Mouse (Mus musculus): Measurements from ENCODE around the gene Usp37. TPM values are rescaled to one million over a fixed set of nuclear protein-coding genes. Genes with fewer than 3 reads are reported as not detected.

Gene Usp37
- total RNA-seq (2014; rRNA removed) (19.3 and 25.7 TPM in 2 replicates), polyA plus RNA-seq (2015; fragmentation: Nextera tagmentation; extraction: Ambion mirVana) (16.4 and 18.5 TPM in 2 replicates)

DNA sequence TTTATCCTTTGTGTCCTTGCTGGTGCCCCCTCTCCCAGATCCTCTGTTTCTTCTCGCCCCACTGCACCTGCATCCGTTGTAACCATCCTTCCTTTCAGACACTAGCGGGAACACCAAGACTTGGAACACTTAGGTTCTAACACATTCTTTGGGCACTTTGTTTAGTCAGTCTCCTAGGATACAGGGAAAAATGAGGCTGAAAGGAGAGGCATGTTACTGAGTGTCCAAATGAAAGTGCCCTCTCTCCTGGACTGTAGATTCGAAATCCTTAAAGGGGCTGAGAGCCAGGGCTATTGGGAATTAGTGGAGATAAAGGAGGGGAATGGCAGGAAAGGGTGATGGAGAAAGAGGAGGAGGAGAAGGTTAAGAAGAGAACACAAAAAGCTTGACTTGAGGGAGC, at the start of gene Usp37:
TSS of gene Usp37 (minus strand) at position 101 of the 400 bp plus-strand sequence.
- Histone ChIP-seq H3K9me3 (ENCODE audit: low read length) (no peaks in the 10 kb centered on the region), H3K4me1 (ENCODE audit: insufficient read depth, low read length) (peaks cover 5% of the 10 kb centered on the region; the same call in 1 of the 2 replicates), H3K4me3 (ENCODE audit: low read depth, low read length) (peak within 1 kb of the TSS; percentile 15; the same call in 1 of the 2 replicates), H3K27me3 (ENCODE audit: insufficient read depth, low read length) (no peaks in the 10 kb centered on the region), H3K27ac (ENCODE audit: low read depth, low read length) (no peak within 1 kb of the TSS), H3K9ac (replicated peaks; ENCODE audit: low read length, poor library complexity, severe bottlenecking) (peak within 1 kb of the TSS; percentile 19; the same call in 1 of the 2 replicates), H3K36me3 (ENCODE audit: insufficient read depth, low read length) (no peaks in the 10 kb centered on the region), H3K4me2 (ENCODE audit: low read depth, low read length, poor library complexity, severe bottlenecking) (peak within 1 kb of the TSS; percentile 45)
- TF ChIP-seq CTCF (IDR thresholded peaks at IDR 0.05) = no peak
- 24% methylated on average over 4 of the region's 4 CpGs for WGBS
- DNase-seq (ENCODE audit: low spot score) = peak; percentile 5
- ATAC-seq (ENCODE audit: low FRiP score) = no peak

- WGBS = under 1% methylated on average over 48 of the region's 48 CpGs
- ATAC-seq (ENCODE audit: low FRiP score) = peak; percentile 99
- no peaks in the 10 kb centered on the region for H3K27me3 ChIP-seq (ENCODE audit: insufficient read depth, low read length)
- H3K9me3 ChIP-seq (ENCODE audit: low read length) = no peaks in the 10 kb centered on the region
- no peaks in the 10 kb centered on the region; the same call in 1 of the 2 replicates for H3K4me1 ChIP-seq (ENCODE audit: insufficient read depth, low read length)
- peak within 1 kb of the TSS; percentile 72 for H3K9ac ChIP-seq (replicated peaks; ENCODE audit: low read length, poor library complexity, severe bottlenecking)
- H3K4me2 ChIP-seq (ENCODE audit: low read depth, low read length, poor library complexity, severe bottlenecking) = peak within 1 kb of the TSS; percentile 87
- DNase-seq (ENCODE audit: low spot score) = peak; percentile 100
- TF ChIP-seq CTCF (IDR thresholded peaks at IDR 0.05) = peak; percentile 45
- H3K27ac ChIP-seq (ENCODE audit: low read depth, low read length) = peak within 1 kb of the TSS; percentile 70
- peak within 1 kb of the TSS; percentile 78 for H3K4me3 ChIP-seq (ENCODE audit: low read depth, low read length)
- peaks cover 28% of the 10 kb centered on the region for H3K36me3 ChIP-seq (ENCODE audit: insufficient read depth, low read length)
Measured at GRCm38 (mm10) chr1:74587773-74588445, 43.8 kb upstream of the Usp37 start, which contains the start of the genes Zfp142 and Bcs1l. Zfp142 (minus strand) TSS chr1:74588246. Bcs1l (plus strand) TSS chr1:74588289.

- ATAC-seq (ENCODE audit: low FRiP score) (peak; percentile 6; the same call in 1 of the 2 replicates), DNase-seq (ENCODE audit: low spot score) (peak; percentile 46)
- Histone ChIP-seq H3K9me3 (ENCODE audit: low read length) (no peaks in the 10 kb centered on the region), H3K4me3 (ENCODE audit: low read depth, low read length) (peak overlapping the region; percentile 78), H3K4me1 (ENCODE audit: insufficient read depth, low read length) (no peaks in the 10 kb centered on the region; the same call in 1 of the 2 replicates), H3K27ac (ENCODE audit: low read depth, low read length) (peak overlapping the region; percentile 70), H3K9ac (replicated peaks; ENCODE audit: low read length, poor library complexity, severe bottlenecking) (peak overlapping the region; percentile 58), H3K4me2 (ENCODE audit: low read depth, low read length, poor library complexity, severe bottlenecking) (peak overlapping the region; percentile 87), H3K36me3 (ENCODE audit: insufficient read depth, low read length) (peaks cover 28% of the 10 kb centered on the region), H3K27me3 (ENCODE audit: insufficient read depth, low read length) (no peaks in the 10 kb centered on the region)
- no peak for TF ChIP-seq CTCF (IDR thresholded peaks at IDR 0.05)
- WGBS = under 1% methylated on average over 24 of the region's 24 CpGs
Measured at GRCm38 (mm10) chr1:74587233-74587772, 43.2 kb upstream of the Usp37 start.

DNA sequence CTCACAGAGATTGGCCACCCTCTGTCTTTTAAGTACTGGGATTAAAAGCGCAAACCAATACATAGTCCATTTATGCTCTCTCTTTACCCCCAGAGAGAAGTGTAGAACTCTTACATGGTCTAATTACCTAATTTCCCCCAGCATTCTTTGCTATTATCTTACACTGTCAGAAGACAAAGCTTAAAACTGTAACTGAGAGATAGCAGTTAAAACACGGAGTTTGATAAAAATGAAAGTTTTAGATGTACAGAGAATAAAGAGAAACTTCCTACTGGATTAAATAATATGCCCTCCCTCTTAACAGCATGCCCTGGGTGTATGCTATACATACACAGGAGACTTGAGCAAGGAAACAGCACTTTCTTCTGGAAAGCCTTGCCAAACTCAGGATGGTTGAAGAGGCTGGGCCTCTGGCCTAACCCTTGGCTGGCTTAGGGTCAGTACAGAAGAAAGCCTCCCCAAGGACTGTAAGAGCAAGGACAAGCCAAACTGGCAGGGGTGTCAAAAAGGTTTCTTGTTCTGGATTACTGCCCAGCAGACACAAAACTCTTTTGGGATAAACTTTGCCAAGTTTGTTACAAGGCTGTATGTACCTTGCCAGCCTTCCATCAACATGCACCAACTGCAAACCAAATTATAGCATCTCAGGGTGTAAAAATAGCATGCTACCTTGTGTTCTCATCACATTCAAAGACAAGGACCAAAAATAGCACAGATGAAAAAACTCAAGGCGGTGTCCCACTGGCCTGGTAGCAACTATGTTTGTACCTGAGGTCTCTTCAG, 40.7 kb upstream of the Usp37 start:
- 93% methylated on average over 3 of the region's 3 CpGs for WGBS
- Histone ChIP-seq H3K36me3 (ENCODE audit: insufficient read depth, low read length) (peaks cover 11% of the 10 kb centered on the region), H3K9ac (replicated peaks; ENCODE audit: low read length, poor library complexity, severe bottlenecking) (no peak overlapping the region), H3K9me3 (ENCODE audit: low read length) (no peaks in the 10 kb centered on the region), H3K27me3 (ENCODE audit: insufficient read depth, low read length) (no peaks in the 10 kb centered on the region), H3K4me2 (ENCODE audit: low read depth, low read length, poor library complexity, severe bottlenecking) (no peak overlapping the region), H3K4me3 (ENCODE audit: low read depth, low read length) (no peak overlapping the region), H3K27ac (ENCODE audit: low read depth, low read length) (no peak overlapping the region), H3K4me1 (ENCODE audit: insufficient read depth, low read length) (no peaks in the 10 kb centered on the region; the same call in 1 of the 2 replicates)
- ATAC-seq (ENCODE audit: low FRiP score) = no peak
- TF ChIP-seq CTCF (IDR thresholded peaks at IDR 0.05) = no peak
- DNase-seq (ENCODE audit: low spot score) = no peak

GRCm38 (mm10) chr1:74582621-74583020, 38.5 kb upstream of the Usp37 start:
- no peak for TF ChIP-seq CTCF (IDR thresholded peaks at IDR 0.05)
- H3K36me3 ChIP-seq (ENCODE audit: insufficient read depth, low read length) = peaks cover 26% of the 10 kb centered on the region
- no peaks in the 10 kb centered on the region for H3K27me3 ChIP-seq (ENCODE audit: insufficient read depth, low read length)
- no peak for ATAC-seq (ENCODE audit: low FRiP score)
- no peaks in the 10 kb centered on the region; the same call in 1 of the 2 replicates for H3K4me1 ChIP-seq (ENCODE audit: insufficient read depth, low read length)
- no peaks in the 10 kb centered on the region for H3K9me3 ChIP-seq (ENCODE audit: low read length)
- no peak overlapping the region for H3K4me3 ChIP-seq (ENCODE audit: low read depth, low read length)
- WGBS = 79% methylated on average over 3 of the region's 3 CpGs
- H3K27ac ChIP-seq (ENCODE audit: low read depth, low read length) = no peak overlapping the region
- H3K9ac ChIP-seq (replicated peaks; ENCODE audit: low read length, poor library complexity, severe bottlenecking) = no peak overlapping the region
- no peak overlapping the region for H3K4me2 ChIP-seq (ENCODE audit: low read depth, low read length, poor library complexity, severe bottlenecking)
- DNase-seq (ENCODE audit: low spot score) = no peak

All from midbrain, postnatal 0 days (tissue).